Mouse (Mus musculus): Measurements from ENCODE around the gene Selplg. TPM values are rescaled to one million over a fixed set of nuclear protein-coding genes. Genes with fewer than 3 reads are reported as not detected.

The Selplg gene
- polyA plus RNA-seq, 1 experiment from 2014 or later: 29.8 TPM

- no peak overlapping the region for H3K4me3 ChIP-seq (ENCODE audit: low read length)
- peaks cover 62% of the 10 kb centered on the region for H3K4me1 ChIP-seq (ENCODE audit: control insufficient read depth, insufficient read depth, low read length)
- H3K27ac ChIP-seq (ENCODE audit: low read length): peak overlapping the region; percentile 97
- no peak for ATAC-seq (replicated peaks; ENCODE audit: extremely low read depth, insufficient read depth, low FRiP score)
- H3K36me3 ChIP-seq (ENCODE audit: control insufficient read depth, insufficient read depth): peaks cover 7% of the 10 kb centered on the region
- 54% methylated on average over 8 of the region's 8 CpGs for WGBS
- peak overlapping the region; percentile 53 for H3K9ac ChIP-seq (ENCODE audit: low read length)
- H3K4me2 ChIP-seq (ENCODE audit: low read depth, low read length): no peak overlapping the region
- no peaks in the 10 kb centered on the region for H3K27me3 ChIP-seq (ENCODE audit: control insufficient read depth, insufficient read depth, low read length)
- H3K9me3 ChIP-seq (replicated peaks; ENCODE audit: control insufficient read depth, low read length): no peaks in the 10 kb centered on the region
Measured at GRCm38 (mm10) chr5:113857631-113858030, 25.2 kb upstream of the Selplg start.

DNA sequence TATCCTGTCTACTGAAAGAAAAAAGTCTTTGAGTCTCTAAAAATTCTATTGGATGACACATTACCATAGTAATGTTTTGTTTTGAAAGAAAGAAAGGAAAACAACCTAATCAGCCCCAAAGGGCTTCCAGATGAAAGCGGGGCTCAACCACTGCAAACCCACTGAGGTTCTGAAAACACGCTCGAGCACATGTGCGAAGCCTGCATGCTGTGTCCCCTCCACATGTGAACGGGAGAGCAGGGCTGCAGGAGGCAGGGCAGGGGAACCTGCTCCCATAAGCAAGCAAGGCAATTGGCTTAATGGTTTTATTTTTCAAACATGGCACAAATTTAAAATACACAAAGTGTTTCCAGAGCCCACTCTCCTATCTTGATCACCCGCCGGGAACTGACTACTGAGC lies 24.2 kb upstream of the Selplg start:
- Histone ChIP-seq H3K9me3 (replicated peaks; ENCODE audit: control insufficient read depth, low read length) (no peaks in the 10 kb centered on the region), H3K4me1 (ENCODE audit: control insufficient read depth, insufficient read depth, low read length) (peaks cover 62% of the 10 kb centered on the region), H3K27ac (ENCODE audit: low read length) (peak overlapping the region; percentile 97), H3K4me2 (ENCODE audit: low read depth, low read length) (no peak overlapping the region), H3K27me3 (ENCODE audit: control insufficient read depth, insufficient read depth, low read length) (no peaks in the 10 kb centered on the region), H3K36me3 (ENCODE audit: control insufficient read depth, insufficient read depth) (peaks cover 7% of the 10 kb centered on the region), H3K4me3 (ENCODE audit: low read length) (no peak overlapping the region), H3K9ac (ENCODE audit: low read length) (peak overlapping the region; percentile 31)
- WGBS: 64% methylated on average over 7 of the region's 7 CpGs
- ATAC-seq (replicated peaks; ENCODE audit: extremely low read depth, insufficient read depth, low FRiP score): no peak

GRCm38 (mm10) chr5:113855696-113856095 lies 23.3 kb upstream of the Selplg start:
- Histone ChIP-seq H3K9me3 (replicated peaks; ENCODE audit: control insufficient read depth, low read length) (no peaks in the 10 kb centered on the region), H3K27ac (ENCODE audit: low read length) (peak overlapping the region; percentile 97), H3K4me3 (ENCODE audit: low read length) (no peak overlapping the region), H3K36me3 (ENCODE audit: control insufficient read depth, insufficient read depth) (no peaks in the 10 kb centered on the region), H3K4me1 (ENCODE audit: control insufficient read depth, insufficient read depth, low read length) (peaks cover 66% of the 10 kb centered on the region), H3K27me3 (ENCODE audit: control insufficient read depth, insufficient read depth, low read length) (no peaks in the 10 kb centered on the region), H3K4me2 (ENCODE audit: low read depth, low read length) (no peak overlapping the region), H3K9ac (ENCODE audit: low read length) (peak overlapping the region; percentile 62)
- WGBS: 36% methylated on average over 3 of the region's 3 CpGs
- peak; percentile 82 for ATAC-seq (replicated peaks; ENCODE audit: extremely low read depth, insufficient read depth, low FRiP score)

GRCm38 (mm10) chr5:113855117-113855516 lies 22.7 kb upstream of the Selplg start:
- peak overlapping the region; percentile 97 for H3K27ac ChIP-seq (ENCODE audit: low read length)
- no peak overlapping the region for H3K4me3 ChIP-seq (ENCODE audit: low read length)
- no peak overlapping the region for H3K4me2 ChIP-seq (ENCODE audit: low read depth, low read length)
- peaks cover under 1% of the 10 kb centered on the region for H3K36me3 ChIP-seq (ENCODE audit: control insufficient read depth, insufficient read depth)
- H3K27me3 ChIP-seq (ENCODE audit: control insufficient read depth, insufficient read depth, low read length): no peaks in the 10 kb centered on the region
- no peak for ATAC-seq (replicated peaks; ENCODE audit: extremely low read depth, insufficient read depth, low FRiP score)
- peak overlapping the region; percentile 62 for H3K9ac ChIP-seq (ENCODE audit: low read length)
- peaks cover 63% of the 10 kb centered on the region for H3K4me1 ChIP-seq (ENCODE audit: control insufficient read depth, insufficient read depth, low read length)
- no peaks in the 10 kb centered on the region for H3K9me3 ChIP-seq (replicated peaks; ENCODE audit: control insufficient read depth, low read length)
- WGBS: 93% methylated on average over 10 of the region's 10 CpGs

DNA sequence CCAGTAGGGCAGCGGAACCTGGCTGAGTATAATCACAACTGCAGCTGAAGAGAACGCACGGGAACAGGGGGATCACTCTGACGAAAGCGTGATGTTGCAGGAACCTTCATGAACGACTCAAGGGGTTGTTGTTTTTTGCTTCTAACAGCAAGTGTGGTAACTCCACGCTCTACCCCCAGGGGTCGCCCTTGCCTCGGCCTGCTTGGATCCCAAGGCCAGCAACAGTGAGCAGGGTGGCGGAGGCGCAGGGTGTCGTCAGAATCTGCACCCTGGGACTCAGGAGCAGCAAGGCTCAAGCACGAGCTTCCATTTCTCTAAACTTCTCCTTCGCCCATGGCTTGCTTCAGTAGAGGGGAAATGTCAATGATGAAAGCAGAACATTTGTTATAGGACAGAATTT lies 22.1 kb upstream of the Selplg start:
- Histone ChIP-seq H3K4me3 (ENCODE audit: low read length) (no peak overlapping the region), H3K27ac (ENCODE audit: low read length) (peak overlapping the region; percentile 97; the same call in 1 of the 2 replicates), H3K9me3 (replicated peaks; ENCODE audit: control insufficient read depth, low read length) (no peaks in the 10 kb centered on the region), H3K4me2 (ENCODE audit: low read depth, low read length) (no peak overlapping the region), H3K27me3 (ENCODE audit: control insufficient read depth, insufficient read depth, low read length) (no peaks in the 10 kb centered on the region), H3K9ac (ENCODE audit: low read length) (no peak overlapping the region; the same call in 1 of the 2 replicates), H3K36me3 (ENCODE audit: control insufficient read depth, insufficient read depth) (peaks cover 7% of the 10 kb centered on the region), H3K4me1 (ENCODE audit: control insufficient read depth, insufficient read depth, low read length) (peaks cover 60% of the 10 kb centered on the region)
- no peak for ATAC-seq (replicated peaks; ENCODE audit: extremely low read depth, insufficient read depth, low FRiP score)
- WGBS: 38% methylated on average over 14 of the region's 14 CpGs

GRCm38 (mm10) chr5:113853541-113853940 lies 21.1 kb upstream of the Selplg start:
- H3K36me3 ChIP-seq (ENCODE audit: control insufficient read depth, insufficient read depth): peaks cover 15% of the 10 kb centered on the region
- peaks cover 53% of the 10 kb centered on the region for H3K4me1 ChIP-seq (ENCODE audit: control insufficient read depth, insufficient read depth, low read length)
- H3K27me3 ChIP-seq (ENCODE audit: control insufficient read depth, insufficient read depth, low read length): no peaks in the 10 kb centered on the region
- peak overlapping the region; percentile 68 for H3K27ac ChIP-seq (ENCODE audit: low read length)
- WGBS: 57% methylated on average over 10 of the region's 10 CpGs
- no peak overlapping the region for H3K4me2 ChIP-seq (ENCODE audit: low read depth, low read length)
- peak overlapping the region; percentile 43 for H3K9ac ChIP-seq (ENCODE audit: low read length)
- ATAC-seq (replicated peaks; ENCODE audit: extremely low read depth, insufficient read depth, low FRiP score): no peak
- no peak overlapping the region for H3K4me3 ChIP-seq (ENCODE audit: low read length)
- H3K9me3 ChIP-seq (replicated peaks; ENCODE audit: control insufficient read depth, low read length): no peaks in the 10 kb centered on the region

GRCm38 (mm10) chr5:113852463-113852862 lies 20.0 kb upstream of the Selplg start:
- H3K4me1 ChIP-seq (ENCODE audit: control insufficient read depth, insufficient read depth, low read length): peaks cover 42% of the 10 kb centered on the region
- no peak overlapping the region for H3K9ac ChIP-seq (ENCODE audit: low read length)
- no peak overlapping the region for H3K4me2 ChIP-seq (ENCODE audit: low read depth, low read length)
- H3K27ac ChIP-seq (ENCODE audit: low read length): no peak overlapping the region
- H3K27me3 ChIP-seq (ENCODE audit: control insufficient read depth, insufficient read depth, low read length): no peaks in the 10 kb centered on the region
- peaks cover 20% of the 10 kb centered on the region for H3K36me3 ChIP-seq (ENCODE audit: control insufficient read depth, insufficient read depth)
- no peak overlapping the region for H3K4me3 ChIP-seq (ENCODE audit: low read length)
- H3K9me3 ChIP-seq (replicated peaks; ENCODE audit: control insufficient read depth, low read length): no peaks in the 10 kb centered on the region
- 86% methylated on average over 7 of the region's 7 CpGs for WGBS
- ATAC-seq (replicated peaks; ENCODE audit: extremely low read depth, insufficient read depth, low FRiP score): no peak

DNA sequence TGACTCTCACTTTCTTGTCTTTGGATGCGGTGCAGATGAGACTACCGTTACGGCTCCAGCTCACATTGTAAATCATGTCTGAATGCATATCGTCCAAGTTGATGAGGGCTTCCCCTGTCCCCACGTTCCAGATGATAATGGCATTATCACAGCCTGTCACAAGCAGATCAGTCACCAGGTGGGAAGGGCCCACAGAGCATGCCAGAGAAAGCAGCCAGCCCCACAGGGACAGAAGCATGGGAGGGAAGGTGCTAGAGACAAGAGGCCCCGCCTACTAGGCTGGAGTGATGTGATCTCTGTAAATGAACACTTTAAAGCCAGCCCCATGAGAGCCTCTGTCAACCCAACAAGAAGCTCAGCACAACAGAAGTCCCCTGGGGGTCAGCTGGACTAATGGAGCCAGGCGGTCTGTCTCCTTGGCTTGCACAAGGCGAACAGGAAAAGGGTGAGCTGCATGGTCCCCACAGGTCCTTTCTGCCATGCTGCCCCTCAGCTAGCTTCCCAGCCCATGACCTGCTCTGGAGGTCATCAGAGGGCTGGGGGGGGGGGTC lies 18.3 kb upstream of the Selplg start:
- 52% methylated on average over 8 of the region's 8 CpGs for WGBS
- no peak overlapping the region for H3K9ac ChIP-seq (ENCODE audit: low read length)
- peaks cover 36% of the 10 kb centered on the region for H3K36me3 ChIP-seq (ENCODE audit: control insufficient read depth, insufficient read depth)
- no peak overlapping the region for H3K27ac ChIP-seq (ENCODE audit: low read length)
- H3K4me3 ChIP-seq (ENCODE audit: low read length): no peak overlapping the region
- peaks cover 28% of the 10 kb centered on the region for H3K4me1 ChIP-seq (ENCODE audit: control insufficient read depth, insufficient read depth, low read length)
- H3K27me3 ChIP-seq (ENCODE audit: control insufficient read depth, insufficient read depth, low read length): no peaks in the 10 kb centered on the region
- no peak overlapping the region for H3K4me2 ChIP-seq (ENCODE audit: low read depth, low read length)
- no peak for ATAC-seq (replicated peaks; ENCODE audit: extremely low read depth, insufficient read depth, low FRiP score)
- H3K9me3 ChIP-seq (replicated peaks; ENCODE audit: control insufficient read depth, low read length): no peaks in the 10 kb centered on the region

DNA sequence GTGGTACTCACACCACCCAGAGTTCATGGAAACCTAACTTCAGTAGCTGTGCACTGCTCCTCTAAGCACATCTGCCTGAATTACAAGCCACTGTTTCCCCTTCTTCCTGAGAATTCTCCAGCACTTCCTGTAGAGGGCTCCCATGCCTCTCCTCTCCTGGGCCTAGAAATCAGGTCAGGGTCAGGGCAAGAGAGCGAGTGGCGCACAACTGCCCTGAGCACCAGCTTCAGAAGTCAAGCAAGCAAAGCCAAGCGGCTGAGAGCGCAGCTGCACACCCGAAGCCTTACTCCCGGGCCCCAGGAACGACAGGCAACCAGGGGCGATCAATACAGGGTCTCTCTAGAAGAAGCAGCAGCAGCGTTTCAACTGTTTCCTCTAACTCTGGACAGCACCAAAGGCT lies 15.2 kb upstream of the Selplg start:
- H3K4me1 ChIP-seq (ENCODE audit: control insufficient read depth, insufficient read depth, low read length): peaks cover 5% of the 10 kb centered on the region
- no peak overlapping the region for H3K9ac ChIP-seq (ENCODE audit: low read length)
- no peaks in the 10 kb centered on the region for H3K9me3 ChIP-seq (replicated peaks; ENCODE audit: control insufficient read depth, low read length)
- H3K36me3 ChIP-seq (ENCODE audit: control insufficient read depth, insufficient read depth): peaks cover 52% of the 10 kb centered on the region
- H3K27me3 ChIP-seq (ENCODE audit: control insufficient read depth, insufficient read depth, low read length): no peaks in the 10 kb centered on the region
- WGBS: 79% methylated on average over 9 of the region's 9 CpGs
- H3K4me2 ChIP-seq (ENCODE audit: low read depth, low read length): no peak overlapping the region
- no peak overlapping the region for H3K27ac ChIP-seq (ENCODE audit: low read length)
- ATAC-seq (replicated peaks; ENCODE audit: extremely low read depth, insufficient read depth, low FRiP score): no peak
- H3K4me3 ChIP-seq (ENCODE audit: low read length): no peak overlapping the region

Measured in heart, embryonic 16.5 days (tissue).